Mouse (Mus musculus) v-Abl transformed pro-B cells (cell line): Measurements from ENCODE around the gene Bpifb5.
"Not testable (repeated sequence)": the region's sequence is repeated elsewhere in the genome, so short reads cannot be mapped to it uniquely, and the experiment has no call there.

Experiments
- in situ Hi-C, 2 experiments: fragments of 400-800 bp; cut with MboI; formaldehyde crosslinking; loops; one replicate each; pipeline ENCODE4 v1.15.1; 2025; ENCODE audit not compliant: unreplicated experiment in 2 of 2

Gene Bpifb5

GRCm38 (mm10) chr2:154227830-154228229, 4.3 kb downstream of the Bpifb5 start:
- in situ Hi-C loops = no loop called here

GRCm38 (mm10) chr2:154233426-154233825, 9.9 kb downstream of the Bpifb5 start:
- in situ Hi-C loops = no loop called here

GRCm38 (mm10) chr2:154240771-154241170, 17.2 kb downstream of the Bpifb5 start:
- in situ Hi-C loops = no loop called here

GRCm38 (mm10) chr2:154242726-154243125, 19.2 kb downstream of the Bpifb5 start:
- in situ Hi-C loops = not testable (repeated sequence)

- in situ Hi-C loops = no loop called here
These were observed 20.0 kb downstream of the Bpifb5 start for GRCm38 (mm10) chr2:154243356-154244036.

- in situ Hi-C loops = no loop called here
These were observed 21.8 kb downstream of the Bpifb5 start for GRCm38 (mm10) chr2:154245322-154245721.

- in situ Hi-C loops = not testable (repeated sequence)
These were observed 31.7 kb downstream of the Bpifb5 start for GRCm38 (mm10) chr2:154255254-154255653.

- in situ Hi-C loops = no loop called here
These were observed 32.2 kb downstream of the Bpifb5 start for GRCm38 (mm10) chr2:154255770-154256169.

GRCm38 (mm10) chr2:154257554-154257953, 34.0 kb downstream of the Bpifb5 start, which contains the start of gene Bpifb9a:
Bpifb9a (plus strand) TSS chr2:154257854.
- in situ Hi-C loops = not testable (repeated sequence)

GRCm38 (mm10) chr2:154264397-154264796, 40.9 kb downstream of the Bpifb5 start:
- in situ Hi-C loops = not testable (repeated sequence)
